Mouse (Mus musculus): ENCODE measurements at regions not wholly inside any gene's neighbourhood (a gene's known extent, or its start where the extent isn't known, plus 50 kb on each side); places are given as distances from the start of the nearest gene placed in this dataset.

- TF ChIP-seq CTCF (IDR thresholded peaks at IDR 0.05; ENCODE audit: low read depth) = no peak
- no peaks in the 10 kb centered on the region for H3K36me3 ChIP-seq (ENCODE audit: insufficient read depth, low read length)
- H3K27me3 ChIP-seq (ENCODE audit: insufficient read depth, low read length) = no peaks in the 10 kb centered on the region
- WGBS = 83% methylated on average over 3 of the region's 3 CpGs
- H3K4me2 ChIP-seq (ENCODE audit: low read length) = no peak overlapping the region
- no peaks in the 10 kb centered on the region for H3K4me1 ChIP-seq (replicated peaks; ENCODE audit: insufficient read depth, low read length)
- no peak for DNase-seq (ENCODE audit: low spot score)
- no peaks in the 10 kb centered on the region for H3K9me3 ChIP-seq (replicated peaks; ENCODE audit: low read length)
- no peak overlapping the region for H3K9ac ChIP-seq (ENCODE audit: low read depth, low read length)
- H3K4me3 ChIP-seq (replicated peaks; ENCODE audit: low read depth, low read length) = no peak overlapping the region
- no peak for ATAC-seq (replicated peaks; ENCODE audit: low FRiP score, low read depth)
- H3K27ac ChIP-seq = no peak overlapping the region
Measured at GRCm38 (mm10) chr2:117807121-117807520, 304.6 kb upstream of the Thbs1 start.

DNA sequence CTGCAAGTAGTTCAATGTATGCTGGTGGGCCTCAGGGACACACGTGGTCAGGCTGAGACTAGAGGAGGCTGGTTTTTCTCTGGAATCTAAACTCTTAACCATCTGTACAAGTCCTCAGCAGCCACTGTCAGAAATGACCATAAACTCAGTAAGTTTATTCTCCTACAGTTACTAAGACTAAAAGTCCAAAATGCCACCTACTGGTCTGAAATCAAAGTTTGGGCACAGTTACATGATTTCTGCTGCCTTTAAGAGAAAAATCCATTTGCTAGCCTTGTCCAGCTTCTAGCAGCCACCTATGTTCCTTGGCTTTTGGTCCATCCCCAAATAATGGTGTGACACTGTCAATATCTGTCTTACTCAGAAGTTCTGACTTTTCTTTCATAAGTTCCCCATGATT, 300.2 kb upstream of the Thbs1 start:
- no peak overlapping the region for H3K9ac ChIP-seq (ENCODE audit: low read depth, low read length)
- no peak overlapping the region for H3K4me2 ChIP-seq (ENCODE audit: low read length)
- no peaks in the 10 kb centered on the region for H3K4me1 ChIP-seq (replicated peaks; ENCODE audit: insufficient read depth, low read length)
- H3K36me3 ChIP-seq (ENCODE audit: insufficient read depth, low read length) = no peaks in the 10 kb centered on the region
- no peaks in the 10 kb centered on the region for H3K27me3 ChIP-seq (ENCODE audit: insufficient read depth, low read length)
- H3K27ac ChIP-seq = no peak overlapping the region
- peak; percentile 38 for TF ChIP-seq CTCF (IDR thresholded peaks at IDR 0.05; ENCODE audit: low read depth)
- DNase-seq (ENCODE audit: low spot score) (no peak), ATAC-seq (replicated peaks; ENCODE audit: low FRiP score, low read depth) (no peak)
- no peaks in the 10 kb centered on the region for H3K9me3 ChIP-seq (replicated peaks; ENCODE audit: low read length)
- H3K4me3 ChIP-seq (replicated peaks; ENCODE audit: low read depth, low read length) = no peak overlapping the region
- WGBS = 41% methylated on average over 1 of the region's 1 CpGs

DNA sequence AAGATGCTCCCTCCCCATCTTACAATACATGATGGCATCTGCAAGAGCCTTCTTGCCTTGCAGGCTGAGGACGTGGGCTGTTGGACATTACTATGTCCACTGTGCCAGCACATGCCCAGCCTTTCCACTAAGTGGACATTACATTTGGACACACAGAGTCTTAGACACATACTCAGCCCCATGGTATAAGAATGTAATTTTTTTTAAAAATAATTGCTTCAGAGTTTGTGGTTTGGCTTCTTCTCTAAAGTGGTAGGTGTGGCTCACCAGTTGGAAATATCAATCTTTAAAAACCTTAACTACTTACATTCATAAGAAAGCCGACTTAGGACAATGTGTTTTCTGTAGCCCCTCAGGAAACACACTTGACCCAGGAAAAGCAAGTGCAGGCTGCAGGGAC, 299.7 kb upstream of the Thbs1 start:
- DNase-seq (ENCODE audit: low spot score) = no peak
- 69% methylated on average over 2 of the region's 2 CpGs for WGBS
- no peak for ATAC-seq (replicated peaks; ENCODE audit: low FRiP score, low read depth)
- Histone ChIP-seq H3K4me2 (ENCODE audit: low read length) (no peak overlapping the region), H3K27me3 (ENCODE audit: insufficient read depth, low read length) (no peaks in the 10 kb centered on the region), H3K27ac (no peak overlapping the region), H3K9me3 (replicated peaks; ENCODE audit: low read length) (no peaks in the 10 kb centered on the region), H3K9ac (ENCODE audit: low read depth, low read length) (no peak overlapping the region), H3K4me1 (replicated peaks; ENCODE audit: insufficient read depth, low read length) (no peaks in the 10 kb centered on the region), H3K4me3 (replicated peaks; ENCODE audit: low read depth, low read length) (no peak overlapping the region), H3K36me3 (ENCODE audit: insufficient read depth, low read length) (no peaks in the 10 kb centered on the region)
- TF ChIP-seq CTCF (IDR thresholded peaks at IDR 0.05; ENCODE audit: low read depth) = no peak

GRCm38 (mm10) chr2:117819701-117820225, 291.9 kb upstream of the Thbs1 start:
- Histone ChIP-seq H3K9ac (ENCODE audit: low read depth, low read length) (no peak overlapping the region), H3K27ac (no peak overlapping the region), H3K4me1 (replicated peaks; ENCODE audit: insufficient read depth, low read length) (no peaks in the 10 kb centered on the region), H3K4me2 (ENCODE audit: low read length) (no peak overlapping the region), H3K4me3 (replicated peaks; ENCODE audit: low read depth, low read length) (no peak overlapping the region), H3K27me3 (ENCODE audit: insufficient read depth, low read length) (no peaks in the 10 kb centered on the region), H3K9me3 (replicated peaks; ENCODE audit: low read length) (no peaks in the 10 kb centered on the region), H3K36me3 (ENCODE audit: insufficient read depth, low read length) (no peaks in the 10 kb centered on the region)
- TF ChIP-seq CTCF (IDR thresholded peaks at IDR 0.05; ENCODE audit: low read depth) = no peak
- no peak for DNase-seq (ENCODE audit: low spot score)
- no peak for ATAC-seq (replicated peaks; ENCODE audit: low FRiP score, low read depth)
- WGBS = 73% methylated on average over 3 of the region's 3 CpGs

GRCm38 (mm10) chr2:117820708-117821107, 291.0 kb upstream of the Thbs1 start:
- DNase-seq (ENCODE audit: low spot score) (no peak), ATAC-seq (replicated peaks; ENCODE audit: low FRiP score, low read depth) (no peak)
- Histone ChIP-seq H3K9ac (ENCODE audit: low read depth, low read length) (no peak overlapping the region), H3K4me3 (replicated peaks; ENCODE audit: low read depth, low read length) (no peak overlapping the region), H3K9me3 (replicated peaks; ENCODE audit: low read length) (no peaks in the 10 kb centered on the region), H3K4me1 (replicated peaks; ENCODE audit: insufficient read depth, low read length) (no peaks in the 10 kb centered on the region), H3K27ac (no peak overlapping the region), H3K36me3 (ENCODE audit: insufficient read depth, low read length) (no peaks in the 10 kb centered on the region), H3K4me2 (ENCODE audit: low read length) (no peak overlapping the region), H3K27me3 (ENCODE audit: insufficient read depth, low read length) (no peaks in the 10 kb centered on the region)
- no peak for TF ChIP-seq CTCF (IDR thresholded peaks at IDR 0.05; ENCODE audit: low read depth)

- no peak for DNase-seq (ENCODE audit: low spot score)
- no peaks in the 10 kb centered on the region for H3K36me3 ChIP-seq (ENCODE audit: insufficient read depth, low read length)
- H3K9ac ChIP-seq (ENCODE audit: low read depth, low read length) = no peak overlapping the region
Measured at GRCm38 (mm10) chr2:117825088-117825487, 286.6 kb upstream of the Thbs1 start.

GRCm38 (mm10) chr2:117827278-117827677, 284.4 kb upstream of the Thbs1 start:
- Histone ChIP-seq H3K4me1 (replicated peaks; ENCODE audit: insufficient read depth, low read length) (no peaks in the 10 kb centered on the region), H3K27ac (no peak overlapping the region), H3K4me2 (ENCODE audit: low read length) (no peak overlapping the region), H3K4me3 (replicated peaks; ENCODE audit: low read depth, low read length) (no peak overlapping the region), H3K9ac (ENCODE audit: low read depth, low read length) (no peak overlapping the region), H3K36me3 (ENCODE audit: insufficient read depth, low read length) (no peaks in the 10 kb centered on the region), H3K27me3 (ENCODE audit: insufficient read depth, low read length) (no peaks in the 10 kb centered on the region), H3K9me3 (replicated peaks; ENCODE audit: low read length) (no peaks in the 10 kb centered on the region)
- DNase-seq (ENCODE audit: low spot score) (no peak), ATAC-seq (replicated peaks; ENCODE audit: low FRiP score, low read depth) (no peak)
- 82% methylated on average over 3 of the region's 3 CpGs for WGBS
- no peak for TF ChIP-seq CTCF (IDR thresholded peaks at IDR 0.05; ENCODE audit: low read depth)

More at GRCm38 (mm10) chr2:117825088-117825487, 286.6 kb upstream of the Thbs1 start:
- no peaks in the 10 kb centered on the region for H3K27me3 ChIP-seq (ENCODE audit: insufficient read depth, low read length)
- TF ChIP-seq CTCF (IDR thresholded peaks at IDR 0.05; ENCODE audit: low read depth) = no peak
- ATAC-seq (replicated peaks; ENCODE audit: low FRiP score, low read depth) = no peak
- no peak overlapping the region for H3K4me2 ChIP-seq (ENCODE audit: low read length)
- no peak overlapping the region for H3K27ac ChIP-seq
- no peaks in the 10 kb centered on the region for H3K4me1 ChIP-seq (replicated peaks; ENCODE audit: insufficient read depth, low read length)
- H3K4me3 ChIP-seq (replicated peaks; ENCODE audit: low read depth, low read length) = no peak overlapping the region
- H3K9me3 ChIP-seq (replicated peaks; ENCODE audit: low read length) = no peaks in the 10 kb centered on the region
- 68% methylated on average over 8 of the region's 8 CpGs for WGBS

All from kidney, postnatal 0 days (tissue).